Mouse (Mus musculus) telencephalon, adult 2 months (tissue): ENCODE measurements around the gene Glce.

Source experiments
- DNase-seq: peaks from one replicate; pipeline ENCODE4 v3.0.0-alpha.2; 2011; ENCODE audit warnings: low read depth, low spot score

Gene Glce

GRCm38 (mm10) chr9:62028072-62028471 lies 94.4 kb downstream of the Glce start:
- peak; percentile 43 for DNase-seq

DNA sequence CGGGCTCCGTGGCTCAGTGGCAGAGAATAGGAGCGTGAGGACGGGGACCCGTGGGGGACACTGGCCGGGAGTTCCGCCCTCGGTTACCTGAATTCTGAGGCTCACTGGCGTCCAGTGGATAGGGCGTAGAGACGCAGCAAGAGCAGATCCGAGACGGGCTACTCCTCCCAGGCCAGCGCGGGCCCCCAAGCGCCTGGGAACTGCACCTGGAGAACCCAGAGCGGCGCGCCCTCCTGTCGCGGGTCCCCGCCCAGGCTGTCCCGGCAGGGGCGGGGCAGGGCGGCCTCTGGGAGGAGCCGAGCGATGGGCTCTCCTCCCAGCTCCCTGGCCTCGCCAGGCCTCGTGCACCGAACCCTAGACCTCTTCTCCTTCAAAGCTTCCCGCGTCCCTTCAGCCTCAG lies 95.9 kb downstream of the Glce start, which contains the start of gene Paqr5:
Gene Paqr5 (minus strand): TSS at position 257 of the 400 bp plus-strand sequence.
- DNase-seq, result no peak

- DNase-seq, result no peak
Measured at GRCm38 (mm10) chr9:62025056-62025455, 97.4 kb downstream of the Glce start.

- DNase-seq, result no peak
Measured at GRCm38 (mm10) chr9:62023879-62024278, 98.6 kb downstream of the Glce start.

- DNase-seq, result no peak
Measured at GRCm38 (mm10) chr9:62022961-62023680, 99.3 kb downstream of the Glce start.

GRCm38 (mm10) chr9:62021583-62022120 lies 100.8 kb downstream of the Glce start:
- DNase-seq, result no peak

DNA sequence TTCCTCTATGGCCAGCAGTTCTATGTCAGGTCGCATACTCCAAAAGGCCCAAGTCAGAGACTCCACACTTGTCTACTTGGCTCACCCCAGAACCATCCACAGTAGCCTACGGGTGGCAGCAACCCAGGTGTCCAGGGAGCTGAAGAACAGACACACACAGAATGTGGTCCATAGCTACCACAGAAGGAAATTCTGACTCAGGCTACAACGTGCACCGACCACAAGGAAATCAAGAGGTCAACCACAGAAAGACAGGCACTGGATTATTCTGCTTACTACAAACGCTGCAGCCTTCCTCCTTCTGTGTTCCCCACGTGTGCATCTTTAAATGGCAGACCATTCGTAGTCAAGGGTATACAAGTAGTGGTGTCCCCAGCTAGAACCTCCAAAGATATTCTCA lies 102.2 kb downstream of the Glce start:
- DNase-seq, result no peak

DNA sequence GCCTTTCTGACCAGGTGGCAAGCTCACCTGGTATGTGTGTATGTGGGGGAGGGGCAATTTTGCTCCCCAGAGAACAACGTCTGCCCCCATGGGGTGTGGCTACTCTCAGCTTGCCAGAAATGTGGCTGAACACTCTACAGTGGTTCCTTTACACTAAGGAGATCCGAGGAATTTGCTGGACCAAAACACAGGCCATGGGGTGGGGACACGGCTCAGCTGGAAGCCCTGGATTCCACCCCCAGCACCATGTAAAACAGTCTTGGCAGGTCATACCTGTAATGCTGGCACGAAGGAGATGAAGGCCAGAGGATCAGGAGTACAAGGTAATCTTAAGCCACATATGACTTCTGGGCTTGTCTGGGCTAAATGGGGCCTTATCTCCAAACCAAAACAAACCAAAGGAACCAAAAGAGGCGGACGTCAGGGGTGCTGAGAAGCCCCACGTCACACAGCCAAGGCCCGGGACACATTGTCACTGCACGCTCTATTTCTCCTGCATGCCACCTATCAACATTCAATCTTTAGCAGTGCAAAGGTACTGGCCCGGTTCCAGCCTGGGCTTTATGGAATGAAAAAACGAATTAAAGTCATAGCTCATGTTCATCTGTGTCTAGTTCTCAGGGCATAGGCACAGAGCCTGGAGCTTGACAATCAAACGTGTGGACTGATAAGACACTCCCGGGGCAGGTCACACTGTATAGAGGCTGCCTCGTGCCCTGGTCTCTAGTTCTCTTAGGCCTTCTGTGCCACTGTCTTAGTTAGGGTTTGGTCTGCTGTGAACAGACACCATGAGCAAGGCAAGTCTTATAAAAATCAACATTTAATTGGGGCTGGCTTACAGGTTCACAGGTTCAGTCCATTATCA lies 104.0 kb downstream of the Glce start:
- no peak for DNase-seq

DNA sequence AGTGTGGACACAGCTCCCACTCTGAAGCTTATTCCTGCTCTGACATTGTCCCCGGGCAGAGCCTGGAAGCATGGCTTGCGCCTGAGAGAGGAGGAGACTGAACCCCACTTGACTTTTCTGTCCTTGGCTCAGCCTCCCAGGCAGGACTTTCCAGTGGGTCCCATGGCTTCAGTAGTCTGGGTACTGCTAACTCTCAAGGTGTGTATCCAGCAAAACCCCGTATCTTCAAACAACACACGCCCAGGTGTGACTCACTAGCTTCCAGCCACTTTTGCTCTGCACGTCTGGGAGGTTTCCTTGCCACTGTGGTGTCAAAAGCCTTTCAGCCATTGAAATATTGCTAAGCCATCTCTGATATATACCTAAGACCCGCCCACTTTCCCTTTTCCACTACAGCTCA lies 105.1 kb downstream of the Glce start:
- no peak for DNase-seq

GRCm38 (mm10) chr9:62015504-62015903 lies 107.0 kb downstream of the Glce start:
- no peak for DNase-seq

DNA sequence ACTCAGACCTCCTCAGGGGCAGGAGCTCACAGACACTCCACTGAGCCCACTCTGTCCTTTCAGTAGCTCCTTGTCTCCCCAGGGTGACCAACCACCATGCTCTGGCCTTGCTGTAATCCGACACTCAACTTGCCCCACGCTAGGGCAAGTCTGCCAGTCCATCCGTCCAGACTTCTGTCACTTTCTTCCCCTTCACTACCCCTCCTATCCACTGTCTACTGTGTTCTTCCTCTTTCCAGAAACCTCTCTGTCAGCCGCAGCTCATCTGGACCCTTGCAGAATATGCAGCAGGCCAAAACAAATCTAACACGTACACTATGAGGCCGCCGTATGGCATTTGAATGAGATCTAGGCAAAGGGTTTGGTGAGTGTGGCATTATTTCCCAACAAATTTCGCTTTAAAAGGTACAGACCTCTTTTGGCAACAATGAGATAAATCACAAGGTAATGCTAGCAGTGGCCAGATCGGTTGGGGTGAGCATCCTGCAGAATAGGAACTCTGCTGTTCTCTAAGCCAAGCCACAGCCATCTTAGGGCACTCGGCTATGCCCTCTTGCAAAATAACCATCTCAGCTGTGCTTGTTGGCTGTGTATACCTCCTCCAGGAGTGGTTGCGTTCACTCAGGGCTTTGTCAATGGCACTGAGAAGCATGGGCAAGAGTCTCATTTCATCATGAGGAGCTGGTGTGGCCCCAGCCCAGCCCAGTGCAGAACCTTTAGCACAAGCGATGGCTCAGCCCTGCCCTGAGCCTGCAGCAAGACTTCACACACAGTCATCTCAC lies 108.9 kb downstream of the Glce start:
- no peak for DNase-seq

- DNase-seq, result no peak
Measured at GRCm38 (mm10) chr9:62008360-62008759, 114.1 kb downstream of the Glce start.
